In genomic region chr15:36987976-36988717, GRCm38 (mm10) we compare ENCODE assay signal across 18 mouse cellular contexts. TPM values are rescaled to one million over a fixed set of nuclear protein-coding genes. Genes with fewer than 3 reads are reported as not detected.
DNase-seq lines count a peak whose midpoint lies in the region; ATAC-seq and TF ChIP-seq lines count a peak whose summit lies in the region.
"Had no signal": no experiment of that assay in that cellular context is flagged by ENCODE, and none has a peak within 500 bp of the region (broad histone marks: within the 10 kb centered on the region; RNA-seq: fewer than 3 reads in every experiment).

No protein-coding gene starts in this region.

- peak overlapping the region; percentile 93 for H3K27ac ChIP-seq in heart, embryonic 15.5 days
- peak overlapping the region; percentile 90 for H3K27ac ChIP-seq in heart, postnatal 0 days (ENCODE audit: low read depth)
- no peak overlapping the region for H3K27ac ChIP-seq in hindbrain, embryonic 14.5 days
- H3K27ac ChIP-seq: embryonic facial prominence, embryonic 15.5 days had no signal

- peak overlapping the region; percentile 22; the same call in 1 of the 2 replicates for H3K9ac ChIP-seq in heart, embryonic 15.5 days
- 0 out of 2 replicates have a peak overlapping the region, but pooled peaks have one; percentile 20 for H3K9ac ChIP-seq in heart, postnatal 0 days (replicated peaks; ENCODE audit: low read depth, low read length)
- no peak overlapping the region for H3K9ac ChIP-seq in hindbrain, embryonic 14.5 days
- H3K9ac ChIP-seq: embryonic facial prominence, embryonic 15.5 days had no signal

- H3K9me3 ChIP-seq in heart, embryonic 15.5 days (replicated peaks), result no peaks in the 10 kb centered on the region
- no peaks in the 10 kb centered on the region for H3K9me3 ChIP-seq in heart, postnatal 0 days (replicated peaks; ENCODE audit: control insufficient read depth, low read length)
- H3K9me3 ChIP-seq in hindbrain, embryonic 14.5 days (ENCODE audit: control insufficient read depth, low read length), result no peaks in the 10 kb centered on the region
- H3K9me3 ChIP-seq: embryonic facial prominence, embryonic 15.5 days had no signal

- ATAC-seq in heart, embryonic 15.5 days (replicated peaks; ENCODE audit: insufficient number of reproducible peaks, insufficient read depth, low FRiP score, low read depth), result no peak
- no peak for ATAC-seq in heart, postnatal 0 days (ENCODE audit: insufficient read depth, low read depth)
- ATAC-seq in hindbrain, embryonic 14.5 days (ENCODE audit: low FRiP score), result no peak

- WGBS in heart, embryonic 15.5 days, result 65% methylated on average over 13 of the region's 13 CpGs
- 66% methylated on average over 13 of the region's 13 CpGs for WGBS in heart, postnatal 0 days
- 85% methylated on average over 13 of the region's 13 CpGs for WGBS in hindbrain, embryonic 14.5 days

- H3K4me3 ChIP-seq in heart, embryonic 15.5 days, result no peak overlapping the region
- no peak overlapping the region for H3K4me3 ChIP-seq in heart, postnatal 0 days (ENCODE audit: low read depth, low read length)
- no peak overlapping the region for H3K4me3 ChIP-seq in hindbrain, embryonic 14.5 days (replicated peaks; ENCODE audit: low read length)
- H3K4me3 ChIP-seq: embryonic facial prominence, embryonic 15.5 days had no signal

- TF ChIP-seq EP300 in heart, postnatal 0 days (IDR thresholded peaks at IDR 0.05; ENCODE audit: low read depth), result no peak

- no peak for TF ChIP-seq CTCF in heart, postnatal 0 days (IDR thresholded peaks at IDR 0.05; ENCODE audit: low read depth)

- no peaks in the 10 kb centered on the region for H3K36me3 ChIP-seq in heart, embryonic 15.5 days
- H3K36me3 ChIP-seq in heart, postnatal 0 days (replicated peaks; ENCODE audit: control insufficient read depth, insufficient read depth, low read length), result 0 out of 2 replicates have a peak, but pooled peaks cover 8% of the 10 kb centered on the region
- no peaks in the 10 kb centered on the region for H3K36me3 ChIP-seq in hindbrain, embryonic 14.5 days (replicated peaks; ENCODE audit: control insufficient read depth, insufficient read depth)
- H3K36me3 ChIP-seq: embryonic facial prominence, embryonic 15.5 days had no signal

- intact Hi-C loops in heart, postnatal 25 days (cut with DNase I), result no loop called here

- H3K27me3 ChIP-seq in heart, embryonic 15.5 days, result no peaks in the 10 kb centered on the region
- H3K27me3 ChIP-seq in heart, postnatal 0 days (ENCODE audit: control insufficient read depth, insufficient read depth, low read length), result no peaks in the 10 kb centered on the region
- H3K27me3 ChIP-seq in hindbrain, embryonic 14.5 days (ENCODE audit: control insufficient read depth, insufficient read depth, low read length), result no peaks in the 10 kb centered on the region
- H3K27me3 ChIP-seq: embryonic facial prominence, embryonic 15.5 days had no signal

- no peak overlapping the region for H3K4me2 ChIP-seq in heart, embryonic 15.5 days
- H3K4me2 ChIP-seq in heart, postnatal 0 days (ENCODE audit: low read depth, low read length), result peak overlapping the region; percentile 39
- no peak overlapping the region for H3K4me2 ChIP-seq in hindbrain, embryonic 14.5 days (replicated peaks)
- H3K4me2 ChIP-seq: embryonic facial prominence, embryonic 15.5 days had no signal

- H3K4me1 ChIP-seq in heart, embryonic 15.5 days (replicated peaks), result peaks cover 50% of the 10 kb centered on the region
- peaks cover 45% of the 10 kb centered on the region for H3K4me1 ChIP-seq in heart, postnatal 0 days (ENCODE audit: control insufficient read depth, insufficient read depth)
- peaks cover 7% of the 10 kb centered on the region; the same call in 1 of the 2 replicates for H3K4me1 ChIP-seq in hindbrain, embryonic 14.5 days (replicated peaks; ENCODE audit: control insufficient read depth, insufficient read depth, low read length)

- DNase-seq in heart, adult 11 months, result peak; percentile 85
- DNase-seq in heart, postnatal 25 days (ENCODE audit: low spot score), result no peak
- DNase-seq in heart, adult 8-10 months (ENCODE audit: low spot score), result no peak
- DNase-seq in B cell, adult 2 months, result peak; percentile 20 to 24
- DNase-seq in heart, postnatal 0 days (ENCODE audit: low spot score), result no peak
- DNase-seq in cerebellum, adult 18-20 months, result no peak
- DNase-seq in hindbrain, embryonic 14.5 days (ENCODE audit: low spot score), result no peak
- DNase-seq: adrenal gland, postnatal 25 days; cerebellum, adult 11 months; cerebellum, postnatal 14 days; kidney, adult 2 months; kidney, postnatal 10 days; left cerebral cortex, postnatal 4 days; liver; lung, postnatal 14 days; thymus, adult 2 months had no signal

RNA-seq across cellular contexts. Expression of gene Zfp706, which starts 19.4 kb away (rescaled TPM):
- 100 to 1,000 TPM; 201 to 234 TPM for total RNA-seq in heart, postnatal 25 days (2021)
- 379 and 460 TPM in 2 replicates for polyA plus RNA-seq in heart, embryonic 15.5 days (2015; fragmentation: Nextera tagmentation; extraction: Ambion mirVana)
- total RNA-seq in heart, adult 8-10 months (2022), result 100 to 1,000 TPM; 214 to 231 (median 227) TPM
- total RNA-seq in heart, postnatal 0 days (2014; rRNA removed; ENCODE audit: low replicate concordance), result 36.9 and 48.7 TPM in 2 replicates
- polyA plus RNA-seq in heart, postnatal 0 days (2015; fragmentation: Nextera tagmentation; extraction: Ambion mirVana), result 541 and 578 TPM in 2 replicates
- polyA plus RNA-seq in hindbrain, embryonic 14.5 days (2014; fragmentation: Nextera tagmentation; extraction: Ambion mirVana), result 424 and 425 TPM in 2 replicates

Comparison
In these comparisons a context has a peak if more than half of its experiments do, and no peak if none do; other contexts are left out.
1. DNase-seq: peak in heart, adult 11 months (single experiment) and B cell, adult 2 months (2 of 2); none in heart, postnatal 25 days (single experiment), heart, adult 8-10 months (single experiment), heart, postnatal 0 days (single experiment), cerebellum, adult 18-20 months (0 of 2) and hindbrain, embryonic 14.5 days (single experiment).